Mouse (Mus musculus) gastrocnemius, adult 18-20 months (tissue): ENCODE results near the gene Tcf7l1. TPM values are rescaled to one million over a fixed set of nuclear protein-coding genes. Genes with fewer than 3 reads are reported as not detected.

Experiments used
- DNase-seq: peaks from one replicate; pipeline ENCODE4 v3.0.0; 2021; ENCODE audit warnings: low spot score
- total RNA-seq, 2 experiments: library from RNA; stranded (reverse); gene quantifications; 2 replicates each; pipeline ENCODE4 v1.2.3; 2021

Gene Tcf7l1
- total RNA-seq, 2 experiments from 2014 or later = 4.3 to 5.3 TPM

GRCm38 (mm10) chr6:72699467-72700126 is 89.5 kb downstream of the Tcf7l1 start:
- DNase-seq = no peak

GRCm38 (mm10) chr6:72698559-72698958 is 90.5 kb downstream of the Tcf7l1 start:
- DNase-seq = no peak

DNA sequence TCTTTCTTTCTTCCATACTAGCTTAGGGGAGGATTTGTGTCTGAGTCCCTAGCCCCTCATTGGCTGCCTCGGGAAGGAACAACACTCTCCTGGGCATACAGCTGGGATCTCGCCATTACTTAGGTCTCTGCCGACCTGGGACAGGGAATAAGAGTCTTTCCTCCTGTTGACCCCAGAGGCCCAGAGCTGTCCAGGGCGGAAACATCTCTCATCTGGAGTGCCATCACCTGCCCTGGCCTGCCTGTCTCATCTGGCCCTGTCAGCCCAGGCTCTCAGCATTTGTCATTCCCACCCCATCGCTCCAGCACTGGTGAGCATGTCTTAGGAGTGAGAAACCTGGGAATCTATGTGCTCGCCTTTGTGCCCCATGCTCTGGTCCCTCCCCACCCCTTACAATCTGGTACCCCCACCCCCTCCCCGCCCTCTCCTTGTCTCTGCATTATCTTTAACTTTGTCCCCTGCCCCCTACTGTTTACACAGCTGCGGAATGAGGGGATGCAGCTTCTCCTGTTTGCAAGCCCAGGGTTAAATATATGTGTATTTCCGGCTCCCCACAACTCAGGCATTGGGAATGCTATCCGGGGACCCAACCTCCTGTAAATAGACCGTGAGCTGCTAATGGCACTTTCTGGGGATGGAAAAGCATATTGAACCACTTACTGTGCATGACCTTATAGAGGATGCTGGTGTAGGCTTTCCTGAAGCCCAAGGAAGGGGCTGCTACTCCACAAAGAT is 92.3 kb downstream of the Tcf7l1 start:
- no peak for DNase-seq

DNA sequence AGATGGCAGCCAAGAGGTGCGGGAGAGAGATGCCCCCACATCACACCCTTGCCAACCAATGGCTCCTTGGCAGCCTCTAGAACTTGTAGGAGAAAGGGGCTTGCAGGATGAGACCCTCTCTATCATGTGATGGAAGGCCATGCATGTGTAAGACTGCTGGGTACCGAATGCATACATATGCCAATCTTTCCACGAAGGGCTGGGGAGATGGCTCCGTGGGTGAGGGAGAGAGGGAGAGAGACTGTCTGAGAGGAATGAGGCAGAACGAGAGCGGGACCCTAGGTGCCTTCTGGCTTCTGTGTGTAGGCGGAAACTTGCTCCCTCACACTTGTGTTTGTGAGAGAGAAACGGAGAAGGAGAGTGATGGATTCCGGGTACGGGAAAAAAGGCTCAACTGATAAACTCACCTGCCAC is 94.3 kb downstream of the Tcf7l1 start:
- DNase-seq = no peak

GRCm38 (mm10) chr6:72694047-72694790 is 94.8 kb downstream of the Tcf7l1 start:
- DNase-seq = no peak

GRCm38 (mm10) chr6:72692469-72692868 is 96.6 kb downstream of the Tcf7l1 start:
- DNase-seq = no peak

GRCm38 (mm10) chr6:72691549-72691948 is 97.5 kb downstream of the Tcf7l1 start:
- no peak for DNase-seq

GRCm38 (mm10) chr6:72690595-72690994 is 98.5 kb downstream of the Tcf7l1 start:
- DNase-seq = no peak

- peak; percentile 85 for DNase-seq
Observed at GRCm38 (mm10) chr6:72690001-72690400, 99.1 kb downstream of the Tcf7l1 start.

DNA sequence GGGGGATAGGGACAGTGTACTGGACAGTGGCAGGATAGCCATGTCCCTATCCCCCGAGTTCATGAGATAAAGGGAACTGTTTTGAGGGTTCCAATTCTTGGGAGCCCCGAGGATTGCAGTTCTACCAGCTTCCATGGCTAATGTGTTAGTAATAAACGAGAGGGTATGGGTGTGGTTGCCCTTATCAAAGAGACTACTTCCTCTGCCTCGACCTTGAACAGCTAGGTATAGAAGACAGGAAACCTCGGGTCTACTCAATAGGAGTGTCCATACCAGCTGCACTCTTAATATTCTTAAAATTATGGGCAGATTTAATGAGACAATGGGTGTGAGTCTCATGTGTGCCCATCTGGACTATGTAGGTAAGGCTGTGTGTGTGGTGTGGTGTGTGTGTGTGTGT is 100.0 kb downstream of the Tcf7l1 start:
- DNase-seq = no peak

GRCm38 (mm10) chr6:72685165-72685564 is 103.9 kb downstream of the Tcf7l1 start:
- DNase-seq = no peak

GRCm38 (mm10) chr6:72684260-72684805 is 104.7 kb downstream of the Tcf7l1 start:
- no peak for DNase-seq

DNA sequence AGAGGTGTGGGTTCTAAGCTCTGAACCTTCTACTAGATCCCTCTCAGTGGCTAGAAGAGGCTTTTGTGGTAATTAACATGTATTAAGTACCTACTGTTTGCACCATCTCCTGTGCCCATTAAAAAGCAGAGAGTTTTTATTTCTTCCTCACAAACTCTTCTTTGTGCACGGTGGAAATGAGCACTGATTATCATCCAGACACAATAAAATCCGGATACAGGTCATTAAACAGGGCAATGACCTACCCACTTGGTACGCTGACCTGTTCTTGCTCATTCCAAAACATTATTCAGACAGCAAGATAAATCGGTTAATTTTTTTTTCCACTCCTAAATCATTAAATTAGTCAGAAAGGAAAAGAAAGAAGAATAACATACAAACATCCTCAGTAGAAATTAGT is 106.8 kb downstream of the Tcf7l1 start:
- DNase-seq = no peak

- DNase-seq = no peak
Observed at GRCm38 (mm10) chr6:72680936-72681335, 108.1 kb downstream of the Tcf7l1 start.

DNA sequence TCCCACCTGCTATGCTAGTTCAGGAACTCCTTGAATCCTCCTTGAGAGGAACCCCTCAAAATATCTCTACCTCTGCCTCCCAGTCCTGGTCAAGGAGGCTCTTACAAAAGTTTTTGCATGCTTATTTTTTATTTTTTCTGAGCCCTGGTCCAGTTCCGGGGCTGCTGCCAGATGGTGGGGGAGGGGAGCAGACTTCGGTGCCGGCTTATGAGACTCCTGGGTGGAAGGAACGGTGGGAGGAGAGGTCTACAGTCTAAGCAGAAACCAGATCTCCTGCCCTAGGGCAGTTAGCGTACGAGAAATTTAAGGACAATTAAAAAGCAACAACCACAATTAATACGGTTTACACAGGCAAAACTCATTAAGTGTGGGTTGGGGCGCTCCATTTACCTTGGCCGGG is 110.4 kb downstream of the Tcf7l1 start:
- DNase-seq = no peak

GRCm38 (mm10) chr6:72677510-72678220 is 111.4 kb downstream of the Tcf7l1 start:
- DNase-seq = no peak

- no peak for DNase-seq
Observed at GRCm38 (mm10) chr6:72677079-72677478, 112.0 kb downstream of the Tcf7l1 start.

- no peak for DNase-seq
Observed at GRCm38 (mm10) chr6:72676376-72676775, 112.7 kb downstream of the Tcf7l1 start.

- DNase-seq = no peak
Observed at GRCm38 (mm10) chr6:72673751-72674150, 115.3 kb downstream of the Tcf7l1 start.

- DNase-seq = no peak
Observed at GRCm38 (mm10) chr6:72671129-72671528, 117.9 kb downstream of the Tcf7l1 start.

- peak; percentile 79 for DNase-seq
Observed at GRCm38 (mm10) chr6:72667021-72667420, 122.0 kb downstream of the Tcf7l1 start.
